ENCODE assay signal across 8 mouse cellular contexts in genomic region chr3:129256283-129256682, GRCm38 (mm10). TPM values are rescaled to one million over a fixed set of nuclear protein-coding genes. Genes with fewer than 3 reads are reported as not detected.
DNase-seq lines count a peak whose midpoint lies in the region; TF ChIP-seq lines count a peak whose summit lies in the region.

No protein-coding gene starts in this region.

- in situ Hi-C loops in ES-E14 (cut with MboI; ENCODE audit: low sequenced_read_pairs in 2 of 2, unreplicated experiment in 2 of 2), result no loop called here

- H3K36me3 ChIP-seq in ES-E14 (ENCODE audit: control insufficient read depth, insufficient read depth, low read length, poor library complexity, severe bottlenecking), result no peaks in the 10 kb centered on the region
- no peaks in the 10 kb centered on the region for H3K36me3 ChIP-seq in midbrain, embryonic 10.5 days

- H3K4me3 ChIP-seq in ES-E14 (ENCODE audit: insufficient read depth in 1 of 2, low read depth in 1 of 2, low read length in 2 of 2, poor library complexity in 1 of 2, severe bottlenecking in 1 of 2), result peak overlapping the region; percentile 10 to 53; a peak in 3 of 4 replicates
- H3K4me3 ChIP-seq in midbrain, embryonic 10.5 days, result peak overlapping the region; percentile 42

- no peak overlapping the region for H3K27ac ChIP-seq in ES-E14 (ENCODE audit: insufficient read depth, low read depth, low read length, poor library complexity, severe bottlenecking)
- H3K27ac ChIP-seq in midbrain, embryonic 10.5 days (replicated peaks), result no peak overlapping the region

- no peak overlapping the region for H3K9ac ChIP-seq in ES-E14 (ENCODE audit: insufficient read depth, low read depth, low read length, poor library complexity, severe bottlenecking)

- WGBS in midbrain, embryonic 10.5 days, result 55% methylated on average over 19 of the region's 19 CpGs

- H3K27me3 ChIP-seq in midbrain, embryonic 10.5 days (ENCODE audit: low read depth, poor library complexity, severe bottlenecking), result no peaks in the 10 kb centered on the region

- peaks cover 0 to 5% of the 10 kb centered on the region in 2 experiments; a peak in 1 of 4 replicates for H3K4me1 ChIP-seq in ES-E14 (ENCODE audit: control insufficient read depth in 2 of 2, insufficient read depth in 2 of 2, low read length in 2 of 2, poor library complexity in 1 of 2)
- H3K4me1 ChIP-seq in midbrain, embryonic 10.5 days, result no peaks in the 10 kb centered on the region

- peak; percentile 16 to 19 for DNase-seq in cerebellum, postnatal 14 days
- no peak for DNase-seq in cerebellum, adult 9-10 months
- DNase-seq in ES-E14 (ENCODE audit: low read depth, low spot score), result no peak
- peak; percentile 5 for DNase-seq in heart, postnatal 4 days
- DNase-seq in midbrain, embryonic 10.5 days (ENCODE audit: low spot score), result peak; percentile 14
- DNase-seq in thymus, postnatal 36 days, result no peak
- DNase-seq in right cerebral cortex, postnatal 10 days (ENCODE audit: low spot score in 2 of 2), result no peak
- no peak for DNase-seq in kidney, postnatal 14 days

- H3K9me3 ChIP-seq in ES-E14 (ENCODE audit: control insufficient read depth, insufficient read depth, low read depth, low read length), result no peaks in the 10 kb centered on the region
- no peaks in the 10 kb centered on the region for H3K9me3 ChIP-seq in midbrain, embryonic 10.5 days (replicated peaks)

TF ChIP-seq in ES-E14, 5 proteins besides CTCF, POLR2A, EP300 and RAD21:
- no peak for TF ChIP-seq CHD2 (IDR thresholded peaks at IDR 0.05; ENCODE audit: low read depth, low read length)
- no peak for TF ChIP-seq ZNF384 (IDR thresholded peaks at IDR 0.05; ENCODE audit: low read depth, low read length)
- TF ChIP-seq ZC3H11A (IDR thresholded peaks at IDR 0.05; ENCODE audit: borderline replicate concordance, low read depth, low read length), result no peak
- TF ChIP-seq HCFC1 (IDR thresholded peaks at IDR 0.05; ENCODE audit: borderline replicate concordance, insufficient read depth, low read length), result no peak

RNA-seq across cellular contexts. Expression of gene Pitx2, which starts 56.6 kb away (rescaled TPM):
- 2.9 and 9.8 TPM in 2 replicates for total RNA-seq in ES-E14 (2012; rRNA removed)
- 10 to 100 TPM in 1 of 2 experiments, 1 to 10 TPM in 1; 9.4 to 12.8 TPM for total RNA-seq in heart, postnatal 4 days (2021)
- polyA plus RNA-seq in midbrain, embryonic 10.5 days (2016; fragmentation: Nextera tagmentation; extraction: Ambion mirVana), result 27.8 and 47.0 TPM in 2 replicates

Comparison
In these comparisons a context has a peak if more than half of its experiments do, and no peak if none do; other contexts are left out.
1. DNase-seq: peak in cerebellum, postnatal 14 days (2 of 2), heart, postnatal 4 days (single experiment) and midbrain, embryonic 10.5 days (single experiment); none in cerebellum, adult 9-10 months (single experiment), ES-E14 (single experiment), thymus, postnatal 36 days (0 of 2), right cerebral cortex, postnatal 10 days (0 of 2) and kidney, postnatal 14 days (single experiment).